Mouse (Mus musculus): ENCODE data around the gene Shc2. TPM values are rescaled to one million over a fixed set of nuclear protein-coding genes. Genes with fewer than 3 reads are reported as not detected.

Shc2 gene
- total RNA-seq, 1 experiment: 4.3 TPM

GRCm38 (mm10) chr10:79672088-79672455 is 34.4 kb upstream of the Shc2 start:
- DNase-seq (ENCODE audit: low read depth, low spot score): no peak
- Histone ChIP-seq H3K36me3 (ENCODE audit: control insufficient read depth, insufficient read depth, low read length, poor library complexity, severe bottlenecking) (no peaks in the 10 kb centered on the region), H3K4me1 (ENCODE audit: control insufficient read depth in 2 of 2, insufficient read depth in 2 of 2, low read length in 2 of 2, poor library complexity in 1 of 2) (peaks cover 8 to 29% of the 10 kb centered on the region in 2 experiments; a peak in 3 of 4 replicates), H3K4me3 (ENCODE audit: insufficient read depth in 1 of 2, low read depth in 1 of 2, low read length in 2 of 2, poor library complexity in 1 of 2, severe bottlenecking in 1 of 2) (peak overlapping the region; percentile 21 to 28; a peak in 3 of 4 replicates), H3K9ac (ENCODE audit: insufficient read depth, low read depth, low read length, poor library complexity, severe bottlenecking) (peak overlapping the region; percentile 51; the same call in 1 of the 2 replicates), H3K9me3 (ENCODE audit: control insufficient read depth, insufficient read depth, low read depth, low read length) (no peaks in the 10 kb centered on the region), H3K27ac (ENCODE audit: insufficient read depth, low read depth, low read length, poor library complexity, severe bottlenecking) (peak overlapping the region; percentile 63)
- in situ Hi-C loops (cut with MboI; ENCODE audit: low sequenced_read_pairs in 2 of 2, unreplicated experiment in 2 of 2): no loop called here
- no peak for TF ChIP-seq ZC3H11A (IDR thresholded peaks at IDR 0.05; ENCODE audit: borderline replicate concordance, low read depth, low read length)
- TF ChIP-seq ZNF384 (IDR thresholded peaks at IDR 0.05; ENCODE audit: low read depth, low read length): no peak
- no peak for TF ChIP-seq MAFK (IDR thresholded peaks at IDR 0.05; ENCODE audit: insufficient read depth, low read depth, low read length)
- TF ChIP-seq CHD2 (IDR thresholded peaks at IDR 0.05; ENCODE audit: low read depth, low read length): no peak
- no peak for TF ChIP-seq HCFC1 (IDR thresholded peaks at IDR 0.05; ENCODE audit: borderline replicate concordance, insufficient read depth, low read length)

- Histone ChIP-seq H3K36me3 (ENCODE audit: control insufficient read depth, insufficient read depth, low read length, poor library complexity, severe bottlenecking) (no peaks in the 10 kb centered on the region), H3K9me3 (ENCODE audit: control insufficient read depth, insufficient read depth, low read depth, low read length) (no peaks in the 10 kb centered on the region), H3K9ac (ENCODE audit: insufficient read depth, low read depth, low read length, poor library complexity, severe bottlenecking) (peak overlapping the region; percentile 90), H3K4me3 (ENCODE audit: insufficient read depth in 1 of 2, low read depth in 1 of 2, low read length in 2 of 2, poor library complexity in 1 of 2, severe bottlenecking in 1 of 2) (peak overlapping the region; percentile 79 to 82), H3K27ac (ENCODE audit: insufficient read depth, low read depth, low read length, poor library complexity, severe bottlenecking) (peak overlapping the region; percentile 84), H3K4me1 (ENCODE audit: control insufficient read depth in 2 of 2, insufficient read depth in 2 of 2, low read length in 2 of 2, poor library complexity in 1 of 2) (peaks cover 8 to 25% of the 10 kb centered on the region in 2 experiments; a peak in 3 of 4 replicates)
- TF ChIP-seq MAFK (IDR thresholded peaks at IDR 0.05; ENCODE audit: insufficient read depth, low read depth, low read length): no peak
- TF ChIP-seq CHD2 (IDR thresholded peaks at IDR 0.05; ENCODE audit: low read depth, low read length): no peak
- no peak for TF ChIP-seq ZNF384 (IDR thresholded peaks at IDR 0.05; ENCODE audit: low read depth, low read length)
- TF ChIP-seq ZC3H11A (IDR thresholded peaks at IDR 0.05; ENCODE audit: borderline replicate concordance, low read depth, low read length): no peak
- no peak for TF ChIP-seq HCFC1 (IDR thresholded peaks at IDR 0.05; ENCODE audit: borderline replicate concordance, insufficient read depth, low read length)
- in situ Hi-C loops (cut with MboI; ENCODE audit: low sequenced_read_pairs in 2 of 2, unreplicated experiment in 2 of 2): no loop called here
- no peak for DNase-seq (ENCODE audit: low read depth, low spot score)
Measured at GRCm38 (mm10) chr10:79671396-79672087, 33.8 kb upstream of the Shc2 start.

- H3K9ac ChIP-seq (ENCODE audit: insufficient read depth, low read depth, low read length, poor library complexity, severe bottlenecking): peak overlapping the region; percentile 90
- no peaks in the 10 kb centered on the region for H3K36me3 ChIP-seq (ENCODE audit: control insufficient read depth, insufficient read depth, low read length, poor library complexity, severe bottlenecking)
- peak overlapping the region; percentile 84 for H3K27ac ChIP-seq (ENCODE audit: insufficient read depth, low read depth, low read length, poor library complexity, severe bottlenecking)
- in situ Hi-C loops (cut with MboI; ENCODE audit: low sequenced_read_pairs in 2 of 2, unreplicated experiment in 2 of 2): no loop called here
- peak overlapping the region; percentile 79 to 82 for H3K4me3 ChIP-seq (ENCODE audit: insufficient read depth in 1 of 2, low read depth in 1 of 2, low read length in 2 of 2, poor library complexity in 1 of 2, severe bottlenecking in 1 of 2)
- H3K9me3 ChIP-seq (ENCODE audit: control insufficient read depth, insufficient read depth, low read depth, low read length): no peaks in the 10 kb centered on the region
- TF ChIP-seq ZNF384 (IDR thresholded peaks at IDR 0.05; ENCODE audit: low read depth, low read length) (no peak), HCFC1 (IDR thresholded peaks at IDR 0.05; ENCODE audit: borderline replicate concordance, insufficient read depth, low read length) (no peak), MAFK (IDR thresholded peaks at IDR 0.05; ENCODE audit: insufficient read depth, low read depth, low read length) (no peak), ZC3H11A (IDR thresholded peaks at IDR 0.05; ENCODE audit: borderline replicate concordance, low read depth, low read length) (no peak), CHD2 (IDR thresholded peaks at IDR 0.05; ENCODE audit: low read depth, low read length) (no peak)
- H3K4me1 ChIP-seq (ENCODE audit: control insufficient read depth in 2 of 2, insufficient read depth in 2 of 2, low read length in 2 of 2, poor library complexity in 1 of 2): peaks cover 3 to 17% of the 10 kb centered on the region in 2 experiments; a peak in 3 of 4 replicates
- no peak for DNase-seq (ENCODE audit: low read depth, low spot score)
Measured at GRCm38 (mm10) chr10:79670071-79670888, 32.6 kb upstream of the Shc2 start.

GRCm38 (mm10) chr10:79669576-79670057 is 31.9 kb upstream of the Shc2 start:
- TF ChIP-seq ZNF384 (IDR thresholded peaks at IDR 0.05; ENCODE audit: low read depth, low read length) (no peak), HCFC1 (IDR thresholded peaks at IDR 0.05; ENCODE audit: borderline replicate concordance, insufficient read depth, low read length) (peak; percentile 88)
- Histone ChIP-seq H3K9ac (ENCODE audit: insufficient read depth, low read depth, low read length, poor library complexity, severe bottlenecking) (peak overlapping the region; percentile 90), H3K27ac (ENCODE audit: insufficient read depth, low read depth, low read length, poor library complexity, severe bottlenecking) (peak overlapping the region; percentile 84), H3K4me3 (ENCODE audit: insufficient read depth in 1 of 2, low read depth in 1 of 2, low read length in 2 of 2, poor library complexity in 1 of 2, severe bottlenecking in 1 of 2) (peak overlapping the region; percentile 79 to 82), H3K9me3 (ENCODE audit: control insufficient read depth, insufficient read depth, low read depth, low read length) (no peaks in the 10 kb centered on the region), H3K4me1 (ENCODE audit: control insufficient read depth in 2 of 2, insufficient read depth in 2 of 2, low read length in 2 of 2, poor library complexity in 1 of 2) (peaks cover 3 to 22% of the 10 kb centered on the region in 2 experiments; a peak in 3 of 4 replicates), H3K36me3 (ENCODE audit: control insufficient read depth, insufficient read depth, low read length, poor library complexity, severe bottlenecking) (no peaks in the 10 kb centered on the region)
- DNase-seq (ENCODE audit: low read depth, low spot score): peak; percentile 77
- in situ Hi-C loops (cut with MboI; ENCODE audit: low sequenced_read_pairs in 2 of 2, unreplicated experiment in 2 of 2): no loop called here

Data from ES-E14 (cell line).